Mouse (Mus musculus) liver, postnatal 0 days (tissue): Measurements from ENCODE around the gene Hmx1. TPM values are rescaled to one million over a fixed set of nuclear protein-coding genes. Genes with fewer than 3 reads are reported as not detected.
A peak's percentile ranks its signal among the peaks of the same experiment; 100 is the strongest.

Experiments
- ATAC-seq: fragments of 200-750 bp; cut with Nextera tagmentation; 2 replicates; pipeline ENCODE4 v1.8.0; 2017; ENCODE audit warnings: mild to moderate bottlenecking, moderate library complexity
- DNase-seq: peaks from one replicate; pipeline ENCODE4 v3.0.0-alpha.2; 2016
- H3K27ac ChIP-seq: fragments of 300-500 bp; sonication (generic); 2 replicates; pipeline ENCODE4 v1.5.1; 2014; ENCODE audit warnings: antibody characterized with exemption, moderate library complexity, mild to moderate bottlenecking, low read depth
- H3K27me3 ChIP-seq: fragments of 300-500 bp; sonication (generic); 2 replicates; pipeline ENCODE4 v1.6.1; 2014; ENCODE audit warnings: low read length, control low read depth, mixed read lengths; ENCODE audit not compliant: insufficient read depth
- H3K36me3 ChIP-seq: fragments of 300-500 bp; sonication (generic); replicated peaks from 2 replicates; pipeline ENCODE4 v1.6.1; 2014; ENCODE audit warnings: mild to moderate bottlenecking, control low read depth, low read length, moderate library complexity, mixed read lengths; ENCODE audit not compliant: insufficient read depth
- H3K4me1 ChIP-seq: fragments of 300-500 bp; sonication (generic); 2 replicates; pipeline ENCODE4 v1.6.1; 2014; ENCODE audit warnings: antibody characterized with exemption, mild to moderate bottlenecking, control low read depth; ENCODE audit not compliant: insufficient read depth
- H3K4me2 ChIP-seq: fragments of 300-500 bp; sonication (generic); 2 replicates; pipeline ENCODE4 v1.6.1; 2014; ENCODE audit warnings: low read depth, mild to moderate bottlenecking, low read length, moderate library complexity, mixed read lengths
- H3K4me3 ChIP-seq: fragments of 300-500 bp; sonication (generic); 2 replicates; pipeline ENCODE4 v1.5.1; 2014; ENCODE audit warnings: low read depth, low read length
- H3K9ac ChIP-seq: fragments of 300-500 bp; sonication (generic); replicated peaks from 2 replicates; pipeline ENCODE4 v1.6.1; 2014; ENCODE audit warnings: mild to moderate bottlenecking, moderate library complexity
- H3K9me3 ChIP-seq: fragments of 300-500 bp; sonication (generic); 2 replicates; pipeline ENCODE4 v1.6.1; 2016; ENCODE audit warnings: mild to moderate bottlenecking, control low read depth, low read length, mixed read lengths
- CTCF ChIP-seq: sonication (generic); IDR thresholded peaks from 2 replicates; pipeline ENCODE4 v1.5.1; 2016; ENCODE audit warnings: antibody characterized with exemption, low read depth
- EP300 ChIP-seq: IDR thresholded peaks from 2 replicates; pipeline ENCODE4 v1.6.1; 2016; ENCODE audit warnings: antibody characterized with exemption, low read depth, mild to moderate bottlenecking
- WGBS: fragments of 180-500 bp; shearing (Covaris S2); extraction: QIAGEN DNeasy Blood & Tissue Kit; methylation state at CpG from one replicate; pipeline ENCODE4 v1.1.7; 2014; ENCODE audit not compliant: insufficient replicate concordance; 5-methylcytosine and 5-hydroxymethylcytosine counted together
- polyA plus RNA-seq: library from polyadenylated mRNA; unstranded; fragments of >200 nt; fragmentation: Nextera tagmentation; extraction: Ambion mirVana; gene quantifications from 2 replicates; pipeline ENCODE4 v1.2.1, GENCODE M21; 2015

Gene Hmx1
- polyA plus RNA-seq, 1 experiment from 2014 or later: not detected

GRCm38 (mm10) chr5:35389915-35390314 lies 1.0 kb downstream of the Hmx1 start:
- Histone ChIP-seq H3K4me3 (no peak overlapping the region), H3K27ac (no peak overlapping the region), H3K9me3 (peaks cover 8% of the 10 kb centered on the region), H3K9ac (no peak overlapping the region), H3K27me3 (peaks cover 99% of the 10 kb centered on the region), H3K36me3 (no peaks in the 10 kb centered on the region), H3K4me1 (peaks cover 7% of the 10 kb centered on the region), H3K4me2 (no peak overlapping the region)
- no peak for ATAC-seq
- WGBS: 10% methylated on average over 3 of the region's 3 CpGs
- DNase-seq: no peak
- TF ChIP-seq CTCF: no peak
- no peak for TF ChIP-seq EP300

GRCm38 (mm10) chr5:35390848-35391655 lies 2.1 kb downstream of the Hmx1 start:
- Histone ChIP-seq H3K27me3 (peaks cover 100% of the 10 kb centered on the region), H3K4me3 (no peak overlapping the region), H3K27ac (no peak overlapping the region), H3K36me3 (no peaks in the 10 kb centered on the region), H3K4me2 (peak overlapping the region; percentile 59; the same call in 1 of the 2 replicates), H3K4me1 (peaks cover 7% of the 10 kb centered on the region), H3K9ac (no peak overlapping the region), H3K9me3 (peaks cover 8% of the 10 kb centered on the region)
- DNase-seq (no peak), ATAC-seq (no peak)
- no peak for TF ChIP-seq EP300
- no peak for TF ChIP-seq CTCF
- 4% methylated on average over 22 of the region's 22 CpGs for WGBS

GRCm38 (mm10) chr5:35391656-35392333 lies 2.9 kb downstream of the Hmx1 start:
- no peak for TF ChIP-seq EP300
- no peak for TF ChIP-seq CTCF
- Histone ChIP-seq H3K4me3 (peak overlapping the region; percentile 29; the same call in 1 of the 2 replicates), H3K27me3 (peaks cover 98% of the 10 kb centered on the region), H3K36me3 (no peaks in the 10 kb centered on the region), H3K4me1 (peaks cover 7% of the 10 kb centered on the region), H3K4me2 (peak overlapping the region; percentile 59), H3K9me3 (peaks cover 8% of the 10 kb centered on the region), H3K9ac (no peak overlapping the region), H3K27ac (no peak overlapping the region)
- no peak for ATAC-seq
- 3% methylated on average over 66 of the region's 88 CpGs for WGBS
- no peak for DNase-seq

- no peak overlapping the region for H3K27ac ChIP-seq
- under 1% methylated on average over 37 of the region's 37 CpGs for WGBS
- DNase-seq (no peak), ATAC-seq (no peak)
- peaks cover 98% of the 10 kb centered on the region for H3K27me3 ChIP-seq
- H3K4me2 ChIP-seq: peak overlapping the region; percentile 59; the same call in 1 of the 2 replicates
- no peak overlapping the region for H3K9ac ChIP-seq
- no peaks in the 10 kb centered on the region for H3K36me3 ChIP-seq
- peaks cover 8% of the 10 kb centered on the region for H3K9me3 ChIP-seq
- H3K4me3 ChIP-seq: no peak overlapping the region; the same call in 1 of the 2 replicates
- H3K4me1 ChIP-seq: peaks cover 7% of the 10 kb centered on the region
- TF ChIP-seq CTCF: no peak
- TF ChIP-seq EP300: no peak
Observed at GRCm38 (mm10) chr5:35392334-35392695, 3.4 kb downstream of the Hmx1 start.

- Histone ChIP-seq H3K9ac (no peak overlapping the region), H3K9me3 (no peaks in the 10 kb centered on the region), H3K36me3 (no peaks in the 10 kb centered on the region), H3K27me3 (peaks cover 98% of the 10 kb centered on the region), H3K4me2 (no peak overlapping the region), H3K27ac (no peak overlapping the region), H3K4me1 (peaks cover 4% of the 10 kb centered on the region), H3K4me3 (no peak overlapping the region)
- 6% methylated on average over 9 of the region's 9 CpGs for WGBS
- no peak for TF ChIP-seq CTCF
- TF ChIP-seq EP300: no peak
- DNase-seq (no peak), ATAC-seq (no peak)
Observed at GRCm38 (mm10) chr5:35395566-35396440, 6.9 kb downstream of the Hmx1 start.
